Mouse (Mus musculus) cerebellum, adult 11-12 months (tissue): ENCODE data around the gene Gm11444.

Experiments used
- DNase-seq: peaks from one replicate; pipeline ENCODE4 v3.0.0; 2022

Gm11444 gene

GRCm38 (mm10) chr11:85850233-85850632, at the start of gene Gm11444:
Gm11444 (minus strand) TSS chr11:85850333.
- no peak for DNase-seq

- no peak for DNase-seq
Measured at GRCm38 (mm10) chr11:85896335-85896985, 46.3 kb upstream of the Gm11444 start.

GRCm38 (mm10) chr11:85894731-85895545, 44.8 kb upstream of the Gm11444 start:
- no peak for DNase-seq

DNA sequence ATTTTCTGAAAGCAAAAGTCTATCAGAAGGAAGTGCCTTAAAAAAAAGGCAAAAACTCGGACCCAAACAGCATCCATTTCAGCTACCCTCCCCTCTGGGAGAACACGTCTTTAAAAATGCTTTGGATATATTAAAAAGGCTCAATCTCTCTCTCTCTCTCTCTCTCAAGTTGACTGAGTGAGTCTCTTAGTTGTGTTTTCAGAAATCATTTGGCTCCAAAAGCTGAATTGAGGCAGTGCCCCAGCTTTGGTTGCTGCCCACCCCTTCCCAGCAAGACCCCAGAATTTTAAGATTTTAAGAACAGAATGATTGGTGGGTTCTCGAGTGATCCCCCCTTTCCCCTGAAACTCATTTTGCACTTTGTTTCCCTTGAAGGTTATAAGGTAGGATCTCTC, 44.0 kb upstream of the Gm11444 start:
- no peak for DNase-seq

- no peak for DNase-seq
Measured at GRCm38 (mm10) chr11:85893400-85894135, 43.4 kb upstream of the Gm11444 start.

GRCm38 (mm10) chr11:85892771-85893170, 42.6 kb upstream of the Gm11444 start:
- DNase-seq, result no peak

- DNase-seq, result no peak
Measured at GRCm38 (mm10) chr11:85891692-85892040, 41.5 kb upstream of the Gm11444 start.

DNA sequence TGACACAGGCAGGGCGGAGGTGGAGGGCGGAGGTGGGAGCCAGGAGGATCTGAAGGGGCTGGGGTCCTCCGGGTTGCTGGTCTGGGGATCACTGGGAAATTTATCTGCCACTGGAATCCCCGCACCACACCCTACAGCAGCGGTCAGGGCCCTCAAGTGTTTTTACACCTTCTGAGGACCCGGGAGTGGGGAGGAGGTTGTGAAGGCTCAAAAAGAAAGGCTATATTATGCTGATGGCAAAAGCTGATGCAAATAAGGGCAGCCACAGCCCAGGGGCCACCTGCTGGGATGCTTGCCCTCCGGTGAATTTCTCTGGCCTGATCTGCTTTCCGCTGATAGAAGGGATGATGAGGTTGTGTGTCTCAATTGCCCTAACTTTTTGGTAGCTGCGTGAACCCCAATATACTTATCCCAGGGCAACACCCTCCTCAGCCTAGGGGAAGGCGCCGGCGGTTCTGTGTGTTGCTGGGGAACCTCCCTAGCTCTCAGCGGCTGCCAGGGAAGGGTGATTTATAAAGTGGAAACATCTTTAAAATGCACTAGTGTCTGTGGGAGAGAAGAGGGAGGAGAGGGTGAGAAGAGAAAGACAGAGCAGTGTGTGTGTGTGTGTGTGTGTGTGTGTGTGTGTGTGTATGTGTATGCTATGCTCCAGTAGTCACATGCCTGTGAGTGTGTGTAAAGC, 41.0 kb upstream of the Gm11444 start:
- no peak for DNase-seq

GRCm38 (mm10) chr11:85890563-85890845, 40.4 kb upstream of the Gm11444 start:
- no peak for DNase-seq

DNA sequence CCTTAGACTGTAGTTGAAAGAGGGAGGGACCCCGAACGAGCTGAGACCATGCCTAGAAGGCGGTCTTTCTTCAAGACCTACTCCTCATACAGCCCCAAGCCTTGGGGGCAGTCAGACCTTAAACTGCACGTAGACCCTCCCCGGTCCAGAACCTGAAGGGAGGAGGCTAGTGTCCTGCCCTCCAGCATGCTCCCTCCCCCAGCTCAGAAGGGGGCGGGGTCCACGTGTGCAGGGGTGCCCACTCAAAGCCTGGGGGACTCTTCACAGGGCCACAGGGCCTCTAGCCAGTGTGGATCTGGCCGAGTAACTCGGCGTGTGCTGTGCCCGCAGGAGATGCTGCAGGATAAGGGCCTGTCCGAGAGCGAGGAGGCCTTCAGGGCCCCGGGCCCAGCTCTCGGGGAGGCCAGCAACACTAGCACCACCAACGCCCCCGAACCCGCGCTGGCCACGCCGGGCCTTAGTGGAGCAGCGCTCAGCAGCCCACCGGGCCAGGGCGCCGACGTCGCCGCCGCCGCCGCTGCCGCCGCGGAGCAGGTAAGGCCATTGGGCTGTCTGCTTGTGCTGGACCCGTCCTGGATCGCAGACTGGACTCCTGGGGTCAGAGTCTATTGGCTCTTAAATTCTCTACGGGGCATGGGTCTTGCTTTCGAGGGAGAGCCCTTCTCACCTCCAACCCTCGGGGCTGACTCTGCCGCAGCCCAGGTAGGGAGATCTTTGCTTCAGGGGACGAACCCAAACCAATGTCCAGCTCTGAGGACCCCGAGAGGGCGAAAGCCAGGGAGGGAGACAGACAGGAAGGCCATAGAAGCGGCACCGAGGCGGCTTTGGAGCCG, 39.8 kb upstream of the Gm11444 start:
- DNase-seq, result no peak

- no peak for DNase-seq
Measured at GRCm38 (mm10) chr11:85889056-85889729, 39.1 kb upstream of the Gm11444 start.

DNA sequence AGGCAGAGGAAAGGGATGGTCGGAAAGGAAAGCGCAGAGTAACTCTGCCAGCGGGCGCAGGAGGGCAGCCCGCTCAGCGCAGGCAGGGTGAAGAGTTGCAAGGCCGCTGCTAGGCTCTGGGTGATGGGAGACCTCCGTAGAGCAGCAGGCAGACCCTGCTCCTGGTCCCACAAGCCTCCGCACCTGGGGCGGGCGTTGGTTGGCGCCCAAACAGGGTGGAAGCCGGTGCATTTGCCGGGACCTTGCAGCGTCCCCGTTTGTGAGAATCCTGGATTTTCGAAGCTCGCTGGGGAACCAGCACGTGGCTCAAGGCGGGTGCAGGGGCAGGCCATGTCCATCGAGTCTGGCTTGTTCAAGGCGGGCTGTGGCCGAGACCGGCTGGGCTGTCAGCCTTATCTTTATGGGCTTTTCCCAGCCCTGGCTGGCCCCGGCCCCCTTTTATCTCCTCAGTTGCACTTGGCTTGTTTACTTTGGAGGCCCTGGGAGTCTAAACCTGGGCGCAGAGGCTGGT, 38.4 kb upstream of the Gm11444 start:
- no peak for DNase-seq

DNA sequence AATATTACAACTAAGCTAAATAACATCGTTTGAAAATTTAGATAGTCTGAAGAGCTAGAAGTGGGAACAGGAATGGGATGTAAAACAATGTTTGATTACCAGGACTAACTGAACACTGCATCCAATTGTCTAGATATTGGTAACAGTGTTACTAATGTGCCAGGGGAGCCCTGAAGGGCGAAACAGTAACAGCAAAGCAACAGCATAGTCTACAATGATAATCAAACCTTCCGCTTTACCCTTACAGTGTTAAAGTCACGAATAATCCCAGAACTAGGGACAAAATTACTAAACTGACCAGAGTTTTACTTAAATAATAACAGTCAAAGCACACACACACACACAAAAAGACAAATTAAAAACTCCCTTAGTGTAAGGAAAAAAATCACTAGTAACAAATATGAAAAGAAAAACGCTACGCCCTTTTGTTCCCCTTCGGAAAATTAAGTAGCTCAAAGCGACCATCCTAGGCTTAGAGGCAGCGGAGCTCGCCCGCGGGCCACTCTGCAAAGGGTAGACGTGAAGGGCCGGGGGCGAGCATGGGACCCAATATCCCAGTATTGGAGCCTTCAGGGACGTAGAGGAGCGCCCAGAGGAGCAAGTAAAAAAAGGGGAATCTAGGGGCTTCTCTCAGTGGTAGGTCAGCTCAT, 37.8 kb upstream of the Gm11444 start:
- DNase-seq, result no peak

DNA sequence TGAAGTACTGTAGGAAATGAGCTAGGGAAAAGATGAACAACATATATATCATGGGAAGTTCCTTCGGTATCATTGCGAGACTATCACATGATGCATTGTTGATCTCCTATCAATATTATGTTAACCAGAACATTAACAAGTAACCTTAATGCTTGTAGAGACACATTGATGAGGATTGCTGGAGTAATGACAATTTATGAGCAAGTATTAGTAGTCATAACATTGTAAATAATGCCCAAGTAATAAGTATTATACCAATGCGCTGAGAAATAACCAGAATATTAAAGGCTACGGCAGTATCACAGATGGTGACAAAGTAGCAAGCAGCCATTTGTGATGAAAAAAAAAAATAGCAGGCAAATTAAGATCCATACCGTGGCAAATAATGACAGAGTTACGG, 37.1 kb upstream of the Gm11444 start:
- DNase-seq, result no peak

GRCm38 (mm10) chr11:85886429-85886785, 36.3 kb upstream of the Gm11444 start:
- DNase-seq, result no peak

DNA sequence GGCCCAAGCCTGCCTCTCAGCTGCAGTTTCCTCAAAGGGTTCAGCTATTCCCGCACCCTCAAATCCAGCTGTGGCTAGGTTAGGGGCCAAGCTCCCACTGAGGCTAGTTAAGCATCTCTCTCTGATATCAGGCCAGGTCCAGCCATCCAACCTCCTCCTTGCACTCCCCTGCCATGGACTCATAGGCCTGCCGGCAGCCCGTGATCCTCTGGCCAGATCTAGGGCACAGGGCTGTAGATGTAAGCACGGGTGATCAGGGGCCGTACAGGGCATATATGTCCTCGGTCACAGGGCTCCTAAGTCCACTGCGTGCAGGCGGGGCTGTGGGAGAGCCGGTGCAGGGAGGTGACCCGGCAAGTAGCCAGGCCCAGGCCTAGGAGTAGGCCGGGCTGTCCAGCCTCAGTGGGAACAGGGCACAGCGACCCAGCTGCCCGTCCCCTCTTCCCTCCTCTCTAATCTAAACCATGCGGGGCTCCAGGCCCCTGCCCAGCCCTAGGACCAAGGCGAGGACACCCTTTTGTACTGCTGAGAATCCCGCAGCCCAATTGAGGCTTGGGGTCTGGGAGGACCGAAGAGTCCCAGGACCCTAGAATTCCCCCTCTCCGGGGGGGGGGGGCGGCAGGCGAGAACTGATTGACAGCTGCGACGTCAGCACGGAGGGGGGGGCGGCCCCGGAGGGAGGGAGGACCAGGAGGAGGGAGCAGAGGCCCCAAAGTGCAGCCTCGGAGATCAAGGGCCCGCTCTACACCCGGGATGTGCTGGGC, 35.7 kb upstream of the Gm11444 start, which contains the start of gene Tbx4:
Gene Tbx4 (plus strand): TSS at position 758 of the 764 bp plus-strand sequence.
- DNase-seq, result no peak

GRCm38 (mm10) chr11:85884498-85884897, 34.4 kb upstream of the Gm11444 start:
- no peak for DNase-seq

DNA sequence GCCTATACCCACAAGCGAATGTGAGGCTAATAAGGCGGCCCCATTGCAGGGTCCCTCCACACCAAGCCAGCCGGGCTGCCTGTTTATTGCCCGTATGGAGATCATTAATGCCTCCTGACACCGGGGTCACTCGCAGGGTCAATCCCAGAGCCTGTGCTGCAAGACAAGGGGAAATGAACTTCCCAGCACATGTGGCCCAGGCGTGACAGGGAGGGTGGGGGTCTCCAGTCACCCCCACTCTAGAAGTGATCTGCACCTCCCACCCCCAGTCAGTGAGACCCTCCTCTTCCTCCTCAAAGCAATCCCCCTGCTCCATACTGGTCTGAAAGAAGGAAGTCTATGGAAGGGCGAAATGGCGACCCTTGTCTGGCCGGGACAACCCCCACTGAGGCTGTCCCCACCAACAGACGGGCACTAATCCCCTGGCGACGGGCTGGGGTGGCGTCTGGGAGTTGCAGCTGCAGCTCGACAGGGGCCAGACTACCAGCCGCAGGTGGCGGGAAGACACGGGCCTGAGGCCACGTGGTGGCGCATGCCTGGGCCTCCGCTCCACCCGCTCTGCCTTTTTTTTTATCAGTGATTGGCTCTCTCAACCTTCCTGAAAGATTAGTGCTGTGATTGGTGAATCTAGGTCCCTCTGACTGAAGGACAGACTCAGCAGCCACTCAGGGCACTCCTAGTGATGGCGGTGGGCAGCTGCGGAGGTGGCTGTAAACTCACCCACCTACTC, 26.1 kb upstream of the Gm11444 start:
- DNase-seq, result no peak

DNA sequence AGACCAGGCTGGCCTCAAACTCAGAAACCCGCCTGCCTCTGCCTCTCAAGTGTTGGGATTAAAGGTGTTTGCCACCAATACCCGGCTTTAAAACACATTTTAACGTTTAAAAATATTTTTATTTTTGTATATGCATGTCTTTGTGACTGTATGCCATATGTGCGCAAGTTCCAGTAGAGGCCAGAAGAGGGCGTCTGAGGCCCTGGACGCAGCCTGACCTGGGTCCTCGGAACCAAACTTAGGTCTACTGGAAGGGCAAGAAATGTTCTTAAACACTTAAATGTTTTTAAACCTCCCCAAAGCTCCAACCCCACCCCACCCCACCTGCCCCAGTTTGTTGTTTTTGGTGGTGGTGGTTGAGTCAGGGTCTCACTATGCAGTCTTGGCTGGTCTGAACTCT, 14.2 kb upstream of the Gm11444 start:
- no peak for DNase-seq
